Mouse (Mus musculus) liver, postnatal 0 days (tissue): ENCODE data around the gene Zdhhc18.
A peak's percentile ranks its signal among the peaks of the same experiment; 100 is the strongest.

ENCODE experiments used
- CTCF ChIP-seq: sonication (generic); IDR thresholded peaks from 2 replicates; pipeline ENCODE4 v1.5.1; 2016; ENCODE audit warnings: antibody characterized with exemption, low read depth
- EP300 ChIP-seq: IDR thresholded peaks from 2 replicates; pipeline ENCODE4 v1.6.1; 2016; ENCODE audit warnings: antibody characterized with exemption, low read depth, mild to moderate bottlenecking

GRCm38 (mm10) chr4:133592570-133592969, 57.4 kb downstream of the Zdhhc18 start:
- TF ChIP-seq CTCF (peak; percentile 95), EP300 (no peak)
